Comparison of ENCODE assay signal across 16 mouse cellular contexts in the genomic region with DNA sequence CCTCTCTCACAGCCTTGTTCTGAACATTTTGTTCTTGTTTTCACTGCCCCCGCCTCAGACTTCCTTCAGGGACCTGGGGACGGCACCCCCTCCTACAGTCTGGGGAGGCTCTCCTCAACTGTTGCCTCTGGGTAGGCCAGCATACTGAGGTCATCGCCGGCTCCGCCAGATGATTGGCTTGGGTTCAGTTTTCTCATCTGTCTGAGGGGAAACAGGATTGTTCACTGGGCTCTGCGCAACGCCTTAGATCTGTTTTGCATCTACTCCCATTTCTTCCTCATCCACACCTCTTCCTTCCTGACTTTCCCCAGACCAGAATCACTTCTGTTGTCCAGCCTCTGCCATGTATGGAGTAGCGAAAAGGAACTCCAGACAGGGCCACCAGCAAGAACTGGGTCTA. TPM values are rescaled to one million over a fixed set of nuclear protein-coding genes. Genes with fewer than 3 reads are reported as not detected.
DNase-seq lines count a peak whose midpoint lies in the region; ATAC-seq and TF ChIP-seq lines count a peak whose summit lies in the region.
"Had no signal": no experiment of that assay in that cellular context is flagged by ENCODE, and none has a peak within 500 bp of the region (broad histone marks: within the 10 kb centered on the region; RNA-seq: fewer than 3 reads in every experiment).

No protein-coding gene starts in this region.

- DNase-seq in NIH3T3 (ENCODE audit: low read depth), result peak; percentile 54
- peak; percentile 57 to 58 for DNase-seq in gastrocnemius, adult 8-10 months (ENCODE audit: low spot score in 2 of 2)
- DNase-seq in liver, postnatal 0 days, result no peak
- DNase-seq in testis, postnatal 10 days (ENCODE audit: low spot score), result no peak
- no peak for DNase-seq in right cerebral cortex, postnatal 14 days
- DNase-seq: thymus, postnatal 14 days had no signal

- peak; percentile 46; the same call in 1 of the 2 replicates for ATAC-seq in heart, embryonic 11.5 days (replicated peaks; ENCODE audit: insufficient number of reproducible peaks, low FRiP score, low TSS enrichment)
- ATAC-seq in limb, embryonic 15.5 days (ENCODE audit: insufficient number of reproducible peaks, low FRiP score, low TSS enrichment, low read depth), result no peak
- no peak for ATAC-seq in liver, postnatal 0 days
- ATAC-seq in liver, embryonic 12.5 days, result no peak
- ATAC-seq: intestine, embryonic 16.5 days had no signal

- no peak overlapping the region for H3K27ac ChIP-seq in heart, embryonic 11.5 days (ENCODE audit: low read depth, low read length)
- 0 out of 2 replicates have a peak overlapping the region, but pooled peaks have one; percentile 38 for H3K27ac ChIP-seq in limb, embryonic 15.5 days
- H3K27ac ChIP-seq in liver, postnatal 0 days (ENCODE audit: low read depth), result no peak overlapping the region
- H3K27ac ChIP-seq in liver, embryonic 12.5 days, result no peak overlapping the region
- H3K27ac ChIP-seq: liver, embryonic 14.5 days; midbrain, embryonic 10.5 days had no signal

- H3K9ac ChIP-seq in heart, embryonic 11.5 days (ENCODE audit: low read depth, low read length), result no peak overlapping the region
- H3K9ac ChIP-seq in limb, embryonic 15.5 days, result no peak overlapping the region
- H3K9ac ChIP-seq in liver, postnatal 0 days (replicated peaks), result no peak overlapping the region
- H3K9ac ChIP-seq in liver, embryonic 12.5 days, result no peak overlapping the region
- H3K9ac ChIP-seq: liver, embryonic 14.5 days had no signal

- H3K36me3 ChIP-seq in heart, embryonic 11.5 days (ENCODE audit: control insufficient read depth, insufficient read depth, low read length), result no peaks in the 10 kb centered on the region
- no peaks in the 10 kb centered on the region for H3K36me3 ChIP-seq in limb, embryonic 15.5 days
- no peaks in the 10 kb centered on the region for H3K36me3 ChIP-seq in liver, postnatal 0 days (replicated peaks; ENCODE audit: insufficient read depth, low read length)
- no peaks in the 10 kb centered on the region for H3K36me3 ChIP-seq in liver, embryonic 12.5 days
- H3K36me3 ChIP-seq: midbrain, embryonic 10.5 days had no signal

- 63% methylated on average over 8 of the region's 8 CpGs for WGBS in heart, embryonic 11.5 days (ENCODE audit: insufficient replicate concordance)
- WGBS in limb, embryonic 15.5 days, result 45% methylated on average over 8 of the region's 8 CpGs
- 52% methylated on average over 8 of the region's 8 CpGs for WGBS in liver, postnatal 0 days (ENCODE audit: insufficient replicate concordance)
- WGBS in liver, embryonic 12.5 days (ENCODE audit: insufficient replicate concordance), result 57% methylated on average over 8 of the region's 8 CpGs

- no peak for TF ChIP-seq CTCF in liver, postnatal 0 days (IDR thresholded peaks at IDR 0.05; ENCODE audit: low read depth)

- no peaks in the 10 kb centered on the region for H3K27me3 ChIP-seq in heart, embryonic 11.5 days (ENCODE audit: control insufficient read depth, insufficient read depth, low read length)
- no peaks in the 10 kb centered on the region for H3K27me3 ChIP-seq in limb, embryonic 15.5 days
- no peaks in the 10 kb centered on the region for H3K27me3 ChIP-seq in liver, postnatal 0 days (ENCODE audit: insufficient read depth, low read length)
- H3K27me3 ChIP-seq in liver, embryonic 12.5 days (replicated peaks), result no peaks in the 10 kb centered on the region

- H3K4me3 ChIP-seq in heart, embryonic 11.5 days (ENCODE audit: low read depth, low read length), result no peak overlapping the region
- H3K4me3 ChIP-seq in limb, embryonic 15.5 days, result no peak overlapping the region
- no peak overlapping the region for H3K4me3 ChIP-seq in liver, postnatal 0 days (ENCODE audit: low read depth, low read length)
- H3K4me3 ChIP-seq in liver, embryonic 12.5 days, result no peak overlapping the region
- H3K4me3 ChIP-seq: midbrain, embryonic 10.5 days; myocyte had no signal

- no peaks in the 10 kb centered on the region for H3K9me3 ChIP-seq in heart, embryonic 11.5 days (replicated peaks; ENCODE audit: control insufficient read depth, low read length)
- no peaks in the 10 kb centered on the region for H3K9me3 ChIP-seq in limb, embryonic 15.5 days
- H3K9me3 ChIP-seq in liver, postnatal 0 days (ENCODE audit: low read length), result no peaks in the 10 kb centered on the region
- no peaks in the 10 kb centered on the region for H3K9me3 ChIP-seq in liver, embryonic 12.5 days (replicated peaks)
- H3K9me3 ChIP-seq: midbrain, embryonic 10.5 days had no signal

- TF ChIP-seq EP300 in liver, postnatal 0 days (IDR thresholded peaks at IDR 0.05; ENCODE audit: low read depth), result no peak

- no peaks in the 10 kb centered on the region; the same call in 1 of the 2 replicates for H3K4me1 ChIP-seq in heart, embryonic 11.5 days (ENCODE audit: control insufficient read depth, insufficient read depth, low read length)
- H3K4me1 ChIP-seq in limb, embryonic 15.5 days, result peaks cover 8% of the 10 kb centered on the region; the same call in 1 of the 2 replicates
- no peaks in the 10 kb centered on the region for H3K4me1 ChIP-seq in liver, postnatal 0 days (ENCODE audit: insufficient read depth)
- no peaks in the 10 kb centered on the region for H3K4me1 ChIP-seq in liver, embryonic 12.5 days
- H3K4me1 ChIP-seq: midbrain, embryonic 10.5 days had no signal

- no peak overlapping the region for H3K4me2 ChIP-seq in heart, embryonic 11.5 days
- no peak overlapping the region for H3K4me2 ChIP-seq in limb, embryonic 15.5 days
- H3K4me2 ChIP-seq in liver, postnatal 0 days (ENCODE audit: low read depth, low read length), result no peak overlapping the region
- no peak overlapping the region for H3K4me2 ChIP-seq in liver, embryonic 12.5 days

RNA-seq across cellular contexts. Expression of gene Mfap5, which starts 2.8 kb away (rescaled TPM):
- total RNA-seq in gastrocnemius, adult 8-10 months (2022), result 10 to 100 TPM in 3 of 4 experiments, 1 to 10 TPM in 1; 9.2 to 17.7 (median 13.8) TPM
- polyA plus RNA-seq in heart, embryonic 11.5 days (2014; fragmentation: Nextera tagmentation; extraction: Ambion mirVana), result 5.4 and 5.9 TPM in 2 replicates
- 63.6 and 80.5 TPM in 2 replicates for polyA plus RNA-seq in limb, embryonic 15.5 days (2015; fragmentation: Nextera tagmentation; extraction: Ambion mirVana)
- polyA plus RNA-seq in liver, postnatal 0 days (2015; fragmentation: Nextera tagmentation; extraction: Ambion mirVana), result 0.55 and 2.5 TPM in 2 replicates
- polyA plus RNA-seq in liver, embryonic 12.5 days (2016; fragmentation: Nextera tagmentation; extraction: Ambion mirVana), result 0.48 and 0.68 TPM in 2 replicates
- total RNA-seq: granulocyte monocyte progenitor cell, adult 5-6 weeks had no signal

RNA-seq across cellular contexts. Expression of gene Rimklb, which starts 9.9 kb away (rescaled TPM):
- total RNA-seq in gastrocnemius, adult 8-10 months (2022), result 1 to 10 TPM in 1 of 4 experiments, under 1 TPM in 2, not detected in 1; 0.22 to 1.3 (median 0.80) TPM
- polyA plus RNA-seq in heart, embryonic 11.5 days (2014; fragmentation: Nextera tagmentation; extraction: Ambion mirVana), result 8.7 and 10.9 TPM in 2 replicates
- 9.3 and 11.6 TPM in 2 replicates for polyA plus RNA-seq in limb, embryonic 15.5 days (2015; fragmentation: Nextera tagmentation; extraction: Ambion mirVana)
- 0.34 TPM in 1 of 2 replicates, not detected in the other for polyA plus RNA-seq in liver, postnatal 0 days (2015; fragmentation: Nextera tagmentation; extraction: Ambion mirVana)
- 2.1 and 3.1 TPM in 2 replicates for polyA plus RNA-seq in liver, embryonic 12.5 days (2016; fragmentation: Nextera tagmentation; extraction: Ambion mirVana)
- total RNA-seq: granulocyte monocyte progenitor cell, adult 5-6 weeks had no signal
- polyA plus RNA-seq: myocyte; spleen, adult 2 months had no signal

RNA-seq across cellular contexts. Expression of gene Aicda, which starts 45.1 kb away (rescaled TPM):
- total RNA-seq in gastrocnemius, adult 8-10 months (2022), result not detected
- polyA plus RNA-seq in heart, embryonic 11.5 days (2014; fragmentation: Nextera tagmentation; extraction: Ambion mirVana), result 0.16 TPM in 1 of 2 replicates, not detected in the other
- 0.18 and 0.19 TPM in 2 replicates for polyA plus RNA-seq in limb, embryonic 15.5 days (2015; fragmentation: Nextera tagmentation; extraction: Ambion mirVana)
- 0.06 TPM in 1 of 2 replicates, not detected in the other for polyA plus RNA-seq in liver, postnatal 0 days (2015; fragmentation: Nextera tagmentation; extraction: Ambion mirVana)
- polyA plus RNA-seq in liver, embryonic 12.5 days (2016; fragmentation: Nextera tagmentation; extraction: Ambion mirVana), result 0.05 TPM in 1 of 2 replicates, not detected in the other
- total RNA-seq: granulocyte monocyte progenitor cell, adult 5-6 weeks had no signal
- polyA plus RNA-seq: cortical plate, adult 2 months; intestine, embryonic 16.5 days; liver, embryonic 14.5 days; midbrain, embryonic 10.5 days; myocyte had no signal

Comparison
In these comparisons a context has a peak if more than half of its experiments do, and no peak if none do; other contexts are left out.
1. DNase-seq: peak in NIH3T3 (single experiment) and gastrocnemius, adult 8-10 months (2 of 2); none in liver, postnatal 0 days (single experiment), testis, postnatal 10 days (single experiment) and right cerebral cortex, postnatal 14 days (single experiment).